Mouse (Mus musculus) testis, postnatal 14 days (tissue): ENCODE measurements at regions not wholly inside any gene's neighbourhood (a gene's known extent, or its start where the extent isn't known, plus 50 kb on each side); places are given as distances from the start of the nearest gene placed in this dataset.

Experiments used
- DNase-seq: peaks from one replicate; pipeline ENCODE4 v3.0.0; 2021; ENCODE audit warnings: low spot score

DNA sequence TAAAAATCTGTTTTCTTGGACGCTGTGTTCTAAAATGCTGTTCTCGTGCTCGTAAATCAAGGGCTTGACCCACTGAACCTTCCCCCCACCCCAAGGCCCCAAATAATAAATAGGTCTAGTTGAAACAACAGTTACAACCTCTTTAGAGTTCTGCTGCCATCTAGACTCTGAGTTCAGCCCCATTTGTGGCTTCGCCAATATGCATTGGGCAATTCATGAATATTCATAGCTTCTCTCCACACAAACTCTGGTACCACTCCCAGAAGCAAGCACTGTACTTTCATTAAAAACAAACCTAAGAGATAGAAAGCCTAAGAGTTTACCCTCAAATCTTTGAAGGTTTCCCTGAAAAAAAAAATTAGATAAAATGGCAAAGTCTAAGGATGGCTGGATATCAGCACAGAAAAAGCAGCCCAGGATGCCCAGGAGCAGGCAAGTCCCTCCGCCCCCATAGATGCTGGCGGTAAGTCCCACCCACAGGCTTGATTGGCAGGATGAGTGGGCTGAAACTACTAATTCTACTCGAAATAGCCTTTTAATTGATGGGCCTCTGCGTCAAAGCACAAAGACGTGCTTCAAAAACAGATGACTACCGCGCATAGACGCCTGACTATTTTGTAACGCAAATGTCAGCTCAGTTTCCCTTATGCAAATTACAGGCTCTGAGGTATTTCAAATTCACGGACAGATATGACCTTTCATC lies 106.0 kb upstream of the Sh3bp4 start:
- peak; percentile 11 for DNase-seq

GRCm38 (mm10) chr1:88966416-88966815 lies 103.8 kb upstream of the Sh3bp4 start:
- DNase-seq: no peak

GRCm38 (mm10) chr1:88968142-88968541 lies 102.1 kb upstream of the Sh3bp4 start:
- DNase-seq: no peak

DNA sequence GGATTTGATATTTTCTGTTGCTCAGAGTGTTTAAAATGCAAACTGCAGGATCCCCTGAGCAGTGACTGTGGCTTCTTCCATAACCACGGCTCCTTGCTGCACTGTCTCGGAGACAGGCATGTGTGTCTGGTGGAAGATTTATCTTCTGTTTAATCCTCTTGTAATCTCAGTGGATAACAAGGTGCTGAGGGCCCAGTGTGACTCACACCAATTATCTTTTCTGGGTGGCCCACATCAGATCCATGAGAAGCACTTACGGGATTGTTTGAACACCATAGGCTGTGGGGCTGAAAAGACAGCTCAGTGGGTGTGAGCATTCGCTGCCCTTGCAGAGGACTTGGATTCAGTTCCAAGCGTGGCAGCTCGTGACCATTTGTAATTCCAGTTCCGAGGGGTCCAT lies 101.2 kb upstream of the Sh3bp4 start:
- no peak for DNase-seq

DNA sequence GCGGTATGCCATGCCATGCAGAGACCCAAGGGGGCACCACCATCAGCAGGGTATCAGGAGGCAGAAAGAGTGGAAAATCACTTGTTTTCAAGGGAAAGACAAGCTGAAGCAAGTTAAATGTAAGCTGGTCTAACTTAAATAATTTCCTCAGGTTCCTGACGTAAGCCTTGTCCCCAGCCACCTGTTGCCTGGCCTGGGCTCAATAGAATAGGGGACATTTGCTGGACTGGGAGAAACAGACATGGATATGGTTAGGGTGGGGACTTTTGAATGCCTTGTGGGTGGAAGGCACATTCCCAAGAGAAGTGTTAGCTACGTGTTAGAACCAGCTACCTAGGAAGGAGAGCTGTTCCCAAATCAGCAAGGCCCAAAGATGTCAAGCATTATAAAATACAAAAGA lies 100.6 kb upstream of the Sh3bp4 start:
- DNase-seq: no peak

DNA sequence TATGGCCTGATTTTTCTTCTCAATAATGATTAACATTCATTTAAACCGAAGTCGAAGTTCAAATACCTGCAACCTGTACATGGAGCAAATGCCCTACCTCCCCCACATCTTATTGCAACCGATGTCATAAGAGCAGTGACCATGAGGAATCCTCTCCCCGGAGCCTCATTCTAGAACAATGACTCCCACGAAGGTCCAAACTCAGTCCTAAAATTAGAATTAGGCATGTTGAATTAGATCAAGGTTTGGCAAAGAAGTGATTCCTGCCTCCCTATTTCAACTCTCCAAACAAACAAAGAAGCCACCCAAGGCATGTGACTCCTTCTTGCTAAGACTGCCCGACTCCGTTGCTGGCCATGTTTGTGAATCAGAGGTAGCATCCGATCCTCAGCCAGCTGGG lies 94.1 kb upstream of the Sh3bp4 start:
- DNase-seq: no peak

GRCm38 (mm10) chr1:88988011-88988695 lies 82.1 kb upstream of the Sh3bp4 start:
- DNase-seq: peak; percentile 33

- no peak for DNase-seq
These were observed 75.5 kb upstream of the Sh3bp4 start for GRCm38 (mm10) chr1:88994588-88995331.

DNA sequence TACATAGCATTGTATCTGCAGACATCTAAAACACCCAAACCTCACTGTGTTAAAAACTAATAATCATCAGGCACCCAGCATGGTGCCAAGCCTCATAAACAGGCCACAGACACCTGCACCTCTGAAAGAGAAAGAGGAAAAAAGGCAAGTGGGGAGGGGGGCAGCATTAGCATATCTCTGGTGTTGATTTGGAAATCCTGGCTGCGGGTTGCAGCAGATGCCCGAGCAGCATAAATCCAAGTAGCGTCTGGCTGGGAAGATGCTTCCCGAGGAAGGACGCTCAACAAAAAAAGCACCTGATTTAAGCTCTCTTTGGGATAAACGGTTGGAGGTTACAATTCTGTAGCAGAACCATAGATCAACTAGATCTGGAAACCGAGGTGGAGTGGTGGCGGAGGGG lies 74.3 kb upstream of the Sh3bp4 start:
- DNase-seq: no peak

GRCm38 (mm10) chr1:88996657-88997056 lies 73.6 kb upstream of the Sh3bp4 start:
- DNase-seq: no peak

GRCm38 (mm10) chr1:88997847-88998246 lies 72.4 kb upstream of the Sh3bp4 start:
- no peak for DNase-seq

DNA sequence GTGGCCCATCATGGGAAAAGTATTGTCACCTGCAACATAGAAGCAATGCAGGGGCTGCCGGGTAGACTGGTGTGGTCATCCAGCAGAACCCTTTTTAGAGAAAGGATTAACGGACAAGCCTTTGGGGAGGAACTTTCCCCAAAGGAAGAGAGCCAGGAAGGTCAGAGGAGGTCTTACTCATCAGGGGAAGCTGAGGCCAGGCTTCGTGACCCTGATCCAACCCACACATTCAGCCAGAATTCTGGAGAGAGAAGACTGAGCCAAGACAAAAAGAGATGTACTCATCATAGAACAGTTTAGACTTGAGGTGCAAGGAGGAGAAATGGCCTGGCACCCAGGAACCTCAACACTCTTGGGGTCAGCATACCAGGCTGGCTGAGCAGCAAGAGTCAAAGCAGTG lies 67.9 kb upstream of the Sh3bp4 start:
- no peak for DNase-seq

DNA sequence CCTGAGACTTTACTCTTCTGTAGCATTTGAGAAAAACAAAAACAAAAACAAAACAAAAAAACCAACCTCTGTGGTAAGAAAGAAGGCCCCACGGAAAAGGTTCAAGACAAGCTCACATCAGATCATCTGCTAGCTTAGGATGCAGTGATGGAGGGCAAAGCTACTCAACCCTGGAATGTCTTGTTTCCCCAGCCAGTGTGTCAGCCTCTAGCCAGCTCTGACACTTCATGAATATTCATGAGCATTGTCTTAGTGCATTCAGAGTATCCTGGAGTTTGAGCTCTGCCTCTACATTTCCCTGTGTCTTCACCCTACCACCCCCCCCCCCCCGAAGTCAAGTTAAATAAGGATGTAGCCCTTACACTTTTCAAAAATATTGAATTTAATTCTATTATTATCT lies 66.5 kb upstream of the Sh3bp4 start:
- no peak for DNase-seq

DNA sequence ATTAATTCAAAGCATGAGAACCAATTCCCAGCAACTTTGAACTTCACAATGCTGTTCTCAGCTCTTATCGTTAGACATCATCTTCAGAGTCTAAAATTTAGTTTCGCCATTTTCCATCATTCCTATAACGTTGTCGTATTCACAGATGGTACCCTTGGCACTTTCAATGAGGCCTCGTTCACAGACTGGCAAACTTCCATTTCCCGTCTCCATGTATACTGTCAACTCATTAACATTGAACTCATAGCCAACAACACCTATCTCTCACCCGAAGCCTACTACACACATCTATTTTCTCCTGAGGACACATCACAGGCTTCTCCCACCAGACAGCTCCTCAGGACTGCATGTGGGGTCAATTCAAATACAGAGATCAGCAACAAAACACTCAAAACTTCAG lies 62.7 kb upstream of the Sh3bp4 start:
- DNase-seq: no peak

GRCm38 (mm10) chr1:89010170-89010569 lies 60.0 kb upstream of the Sh3bp4 start:
- DNase-seq: no peak

GRCm38 (mm10) chr1:89011454-89011853 lies 58.8 kb upstream of the Sh3bp4 start:
- DNase-seq: no peak

- DNase-seq: peak; percentile 20
These were observed 54.8 kb upstream of the Sh3bp4 start for GRCm38 (mm10) chr1:89015385-89015784.

DNA sequence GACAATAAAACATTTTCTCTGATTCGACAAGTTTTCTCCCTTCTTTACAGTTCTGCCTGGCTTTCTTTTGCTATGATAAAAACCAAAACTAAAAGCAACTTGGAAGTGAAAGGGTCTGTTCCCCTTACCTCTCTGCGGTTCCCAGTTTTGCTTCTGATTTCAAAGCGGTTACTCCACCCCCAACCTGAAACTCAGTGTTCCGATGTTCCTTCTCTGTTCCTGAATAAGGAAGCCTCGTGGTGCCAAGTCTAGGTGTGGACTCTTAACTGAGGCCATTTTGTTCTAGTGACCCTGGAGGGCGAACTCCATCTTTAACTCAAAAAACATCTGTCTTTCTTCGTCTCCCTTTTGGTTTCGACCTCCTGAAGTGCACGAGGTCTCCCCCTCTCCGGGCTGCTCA lies 54.4 kb upstream of the Sh3bp4 start:
- no peak for DNase-seq

DNA sequence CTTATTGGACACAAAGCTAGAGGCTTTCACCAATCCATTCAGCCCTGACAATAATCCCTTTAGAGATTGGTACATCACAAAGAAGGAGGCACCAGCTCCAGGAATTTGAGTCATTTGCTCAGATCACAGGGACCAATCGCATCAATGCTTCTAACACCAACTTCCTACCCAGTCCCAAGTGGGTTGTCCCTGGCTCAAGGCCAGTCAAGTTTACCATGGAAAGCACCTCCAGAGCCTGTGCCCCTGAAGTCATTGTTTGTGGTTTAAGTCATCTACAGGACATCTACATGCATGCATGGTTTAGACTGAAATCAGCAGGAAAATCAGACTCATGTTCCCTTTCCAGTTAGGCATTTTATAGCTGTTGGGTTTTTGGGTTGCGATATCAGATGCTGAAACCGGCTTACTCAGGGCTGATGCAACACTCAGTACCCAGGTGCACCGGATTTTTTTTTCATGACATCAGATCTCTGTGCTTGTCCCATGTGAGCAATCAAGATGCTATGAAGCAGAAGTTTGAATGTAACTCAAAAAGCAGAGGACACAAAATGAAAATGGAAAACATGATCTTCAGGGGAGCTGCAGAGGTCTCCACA lies 50.3 kb upstream of the Sh3bp4 start:
- no peak for DNase-seq
